Mouse (Mus musculus): ENCODE measurements around the gene Slc16a8. TPM values are rescaled to one million over a fixed set of nuclear protein-coding genes. Genes with fewer than 3 reads are reported as not detected.

Slc16a8 gene
- not detected in 2 replicates for polyA plus RNA-seq (2012; rRNA removed)

DNA sequence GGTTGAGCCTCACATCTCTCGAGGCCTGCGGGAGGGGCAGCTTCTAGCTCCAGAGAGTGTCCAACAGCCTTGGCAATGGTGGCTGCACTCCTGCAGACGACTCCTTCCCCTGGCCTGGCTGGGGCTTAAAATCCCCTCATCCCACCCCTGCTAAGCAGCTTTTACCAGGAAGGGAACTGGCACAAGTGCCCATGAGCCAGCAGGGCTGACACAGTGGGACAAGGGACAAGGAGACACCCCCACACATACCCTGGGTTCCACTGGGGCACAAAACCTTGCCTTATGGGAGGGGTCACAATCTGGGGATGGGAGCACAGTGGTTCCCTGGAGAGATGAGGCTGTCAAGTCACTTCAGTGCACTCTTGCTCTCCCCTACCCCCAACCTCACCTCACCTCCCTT is at the start of gene Slc16a8:
TSS of gene Slc16a8 (minus strand) at position 101 of the 400 bp plus-strand sequence.
- no peaks in the 10 kb centered on the region for H3K36me3 ChIP-seq (ENCODE audit: control insufficient read depth, insufficient read depth, low read length)
- TF ChIP-seq CTCF (IDR thresholded peaks at IDR 0.05; ENCODE audit: control insufficient read depth, insufficient read depth, insufficient replicate concordance, low read depth, low read length) = no peak
- TF ChIP-seq POLR2A (IDR thresholded peaks at IDR 0.05; ENCODE audit: control insufficient read depth, low read depth, low read length) = no peak
- H3K4me3 ChIP-seq (ENCODE audit: control insufficient read depth, low read depth, low read length) = no peak within 1 kb of the TSS
- H3K4me1 ChIP-seq (ENCODE audit: control insufficient read depth, insufficient read depth, low read length) = peaks cover 27% of the 10 kb centered on the region
- H3K27ac ChIP-seq (ENCODE audit: control insufficient read depth, insufficient read depth, low read depth, low read length) = no peak within 1 kb of the TSS
- H3K27me3 ChIP-seq (ENCODE audit: control insufficient read depth, insufficient read depth, low read length) = no peaks in the 10 kb centered on the region

DNA sequence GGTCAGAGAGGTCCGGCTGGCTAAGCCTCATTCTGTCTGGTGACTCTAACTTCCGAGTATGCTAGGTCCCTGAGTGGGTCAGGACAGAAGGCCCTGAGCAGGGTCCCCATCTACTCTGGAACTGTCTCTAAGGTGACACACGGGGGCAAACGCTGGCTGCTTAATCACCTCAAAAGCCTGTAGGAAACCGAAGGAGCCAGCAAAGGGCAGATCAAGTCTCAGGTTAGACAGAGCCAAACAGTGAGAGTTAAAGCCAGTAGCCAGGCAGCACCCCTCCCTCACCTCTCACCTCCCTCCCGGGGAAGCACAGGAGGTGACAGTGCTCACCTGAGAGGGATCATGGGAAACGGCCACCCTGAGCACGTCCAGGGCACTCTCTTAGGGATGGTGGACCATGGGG is 49.2 kb upstream of the Slc16a8 start:
- Histone ChIP-seq H3K4me1 (ENCODE audit: control insufficient read depth, insufficient read depth, low read length) (no peaks in the 10 kb centered on the region), H3K4me3 (ENCODE audit: control insufficient read depth, low read depth, low read length) (no peak overlapping the region), H3K36me3 (ENCODE audit: control insufficient read depth, insufficient read depth, low read length) (no peaks in the 10 kb centered on the region; the same call in 1 of the 2 replicates), H3K27me3 (ENCODE audit: control insufficient read depth, insufficient read depth, low read length) (no peaks in the 10 kb centered on the region), H3K27ac (ENCODE audit: control insufficient read depth, insufficient read depth, low read depth, low read length) (no peak overlapping the region)
- TF ChIP-seq POLR2A (IDR thresholded peaks at IDR 0.05; ENCODE audit: control insufficient read depth, low read depth, low read length) (no peak), CTCF (IDR thresholded peaks at IDR 0.05; ENCODE audit: control insufficient read depth, insufficient read depth, insufficient replicate concordance, low read depth, low read length) (no peak)

DNA sequence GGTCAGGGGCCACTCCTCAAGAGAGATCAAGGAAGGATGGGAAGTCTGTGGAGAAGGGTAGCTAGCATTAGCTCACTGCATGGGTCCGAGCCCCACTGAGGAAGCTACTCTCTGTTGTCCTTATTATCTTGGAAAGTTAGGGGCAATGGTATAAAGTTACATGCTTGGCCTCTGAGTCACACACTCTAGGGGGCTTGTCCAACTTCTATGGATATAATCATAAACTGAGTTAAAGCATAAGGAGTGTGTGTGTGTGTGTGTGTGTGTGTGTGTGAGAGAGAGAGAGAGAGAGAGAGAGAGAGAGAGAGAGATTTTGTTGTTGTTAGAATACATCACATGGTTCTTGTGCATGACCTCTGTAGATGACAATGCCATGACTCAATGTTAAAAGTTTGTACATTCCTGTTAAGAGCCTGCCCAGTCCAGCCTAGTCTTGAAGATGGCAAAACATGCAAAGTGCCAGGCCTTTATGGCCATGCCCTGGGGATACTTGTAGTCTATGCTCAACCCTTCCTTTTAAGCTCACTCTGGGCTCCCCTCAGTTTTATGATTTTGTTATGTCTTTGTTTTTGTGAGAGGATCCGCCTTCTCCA is 45.1 kb upstream of the Slc16a8 start:
- Histone ChIP-seq H3K27ac (ENCODE audit: control insufficient read depth, insufficient read depth, low read depth, low read length) (no peak overlapping the region), H3K4me1 (ENCODE audit: control insufficient read depth, insufficient read depth, low read length) (no peaks in the 10 kb centered on the region), H3K4me3 (ENCODE audit: control insufficient read depth, low read depth, low read length) (no peak overlapping the region), H3K36me3 (ENCODE audit: control insufficient read depth, insufficient read depth, low read length) (no peaks in the 10 kb centered on the region), H3K27me3 (ENCODE audit: control insufficient read depth, insufficient read depth, low read length) (no peaks in the 10 kb centered on the region)
- TF ChIP-seq CTCF (IDR thresholded peaks at IDR 0.05; ENCODE audit: control insufficient read depth, insufficient read depth, insufficient replicate concordance, low read depth, low read length) = no peak
- no peak for TF ChIP-seq POLR2A (IDR thresholded peaks at IDR 0.05; ENCODE audit: control insufficient read depth, low read depth, low read length)

DNA sequence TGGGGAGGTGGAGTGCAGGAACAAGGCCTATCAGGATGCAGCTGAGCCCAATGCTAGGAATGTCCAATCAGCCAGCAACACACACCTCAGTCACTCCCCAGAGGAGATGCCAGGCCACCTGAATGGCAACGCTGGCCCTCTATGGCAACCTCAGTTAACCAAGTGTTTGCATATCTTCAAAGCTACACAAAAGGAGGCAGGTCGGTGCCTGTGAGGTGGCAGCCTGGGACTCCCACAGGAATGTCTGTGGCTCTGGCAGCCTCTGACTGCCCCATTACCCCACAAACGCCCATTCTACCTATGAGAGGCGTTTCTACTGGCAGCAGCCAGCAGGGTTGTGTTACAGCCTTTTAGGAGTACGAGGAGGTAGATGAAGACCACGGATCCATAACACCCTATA is 44.0 kb upstream of the Slc16a8 start:
- H3K27ac ChIP-seq (ENCODE audit: control insufficient read depth, insufficient read depth, low read depth, low read length) = no peak overlapping the region
- TF ChIP-seq CTCF (IDR thresholded peaks at IDR 0.05; ENCODE audit: control insufficient read depth, insufficient read depth, insufficient replicate concordance, low read depth, low read length) (no peak), POLR2A (IDR thresholded peaks at IDR 0.05; ENCODE audit: control insufficient read depth, low read depth, low read length) (no peak)
- no peaks in the 10 kb centered on the region for H3K4me1 ChIP-seq (ENCODE audit: control insufficient read depth, insufficient read depth, low read length)

DNA sequence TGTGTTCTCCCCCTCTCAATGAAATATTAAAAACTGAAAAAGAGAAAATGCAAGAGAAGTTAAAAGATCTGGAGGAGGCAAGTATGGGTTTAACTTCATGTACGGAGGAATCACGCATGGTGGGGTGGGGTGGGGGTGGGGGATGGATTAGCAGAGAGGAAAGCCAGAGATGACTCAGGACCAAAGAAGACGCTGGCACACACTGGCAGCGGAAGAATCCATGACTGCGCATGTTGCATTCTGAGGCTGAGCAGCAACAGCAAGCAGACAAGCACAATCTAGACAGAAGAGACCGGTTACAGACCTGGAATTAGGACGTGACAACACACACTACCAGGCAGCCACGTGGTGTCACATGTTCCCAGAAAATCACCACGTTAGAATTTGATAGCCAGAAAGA is 38.2 kb upstream of the Slc16a8 start:
- Histone ChIP-seq H3K27ac (ENCODE audit: control insufficient read depth, insufficient read depth, low read depth, low read length) (no peak overlapping the region), H3K27me3 (ENCODE audit: control insufficient read depth, insufficient read depth, low read length) (no peaks in the 10 kb centered on the region), H3K36me3 (ENCODE audit: control insufficient read depth, insufficient read depth, low read length) (no peaks in the 10 kb centered on the region; the same call in none of the 2 replicates), H3K4me1 (ENCODE audit: control insufficient read depth, insufficient read depth, low read length) (no peaks in the 10 kb centered on the region), H3K4me3 (ENCODE audit: control insufficient read depth, low read depth, low read length) (no peak overlapping the region)
- TF ChIP-seq POLR2A (IDR thresholded peaks at IDR 0.05; ENCODE audit: control insufficient read depth, low read depth, low read length) (no peak), CTCF (IDR thresholded peaks at IDR 0.05; ENCODE audit: control insufficient read depth, insufficient read depth, insufficient replicate concordance, low read depth, low read length) (no peak)

More for the DNA sequence above, 44.0 kb upstream of the Slc16a8 start:
- H3K27me3 ChIP-seq (ENCODE audit: control insufficient read depth, insufficient read depth, low read length) = no peaks in the 10 kb centered on the region
- no peak overlapping the region for H3K4me3 ChIP-seq (ENCODE audit: control insufficient read depth, low read depth, low read length)
- no peaks in the 10 kb centered on the region for H3K36me3 ChIP-seq (ENCODE audit: control insufficient read depth, insufficient read depth, low read length)

DNA sequence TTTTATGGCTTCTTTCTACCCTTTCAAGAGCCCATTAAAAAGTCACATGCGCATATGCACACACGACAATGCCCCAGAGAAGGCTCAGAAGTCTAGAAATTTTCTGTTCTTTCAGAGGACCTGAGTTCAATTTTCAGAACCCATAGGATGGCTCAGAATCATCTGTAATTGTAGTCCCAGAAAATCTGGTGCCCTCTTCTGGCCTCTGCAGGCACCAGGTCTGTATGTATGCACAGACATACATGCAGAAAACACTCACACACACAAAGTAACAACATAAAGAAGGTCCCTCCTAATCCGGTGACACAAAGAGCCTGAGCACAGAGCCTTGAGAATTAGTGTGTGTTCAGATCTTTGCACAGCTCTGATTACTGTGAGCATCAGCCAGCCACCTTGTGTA is 35.8 kb upstream of the Slc16a8 start:
- no peak for TF ChIP-seq POLR2A (IDR thresholded peaks at IDR 0.05; ENCODE audit: control insufficient read depth, low read depth, low read length)
- no peak for TF ChIP-seq CTCF (IDR thresholded peaks at IDR 0.05; ENCODE audit: control insufficient read depth, insufficient read depth, insufficient replicate concordance, low read depth, low read length)
- H3K4me3 ChIP-seq (ENCODE audit: control insufficient read depth, low read depth, low read length) = no peak overlapping the region
- H3K27ac ChIP-seq (ENCODE audit: control insufficient read depth, insufficient read depth, low read depth, low read length) = no peak overlapping the region
- no peaks in the 10 kb centered on the region for H3K27me3 ChIP-seq (ENCODE audit: control insufficient read depth, insufficient read depth, low read length)
- no peaks in the 10 kb centered on the region for H3K4me1 ChIP-seq (ENCODE audit: control insufficient read depth, insufficient read depth, low read length)
- H3K36me3 ChIP-seq (ENCODE audit: control insufficient read depth, insufficient read depth, low read length) = no peaks in the 10 kb centered on the region; the same call in none of the 2 replicates

DNA sequence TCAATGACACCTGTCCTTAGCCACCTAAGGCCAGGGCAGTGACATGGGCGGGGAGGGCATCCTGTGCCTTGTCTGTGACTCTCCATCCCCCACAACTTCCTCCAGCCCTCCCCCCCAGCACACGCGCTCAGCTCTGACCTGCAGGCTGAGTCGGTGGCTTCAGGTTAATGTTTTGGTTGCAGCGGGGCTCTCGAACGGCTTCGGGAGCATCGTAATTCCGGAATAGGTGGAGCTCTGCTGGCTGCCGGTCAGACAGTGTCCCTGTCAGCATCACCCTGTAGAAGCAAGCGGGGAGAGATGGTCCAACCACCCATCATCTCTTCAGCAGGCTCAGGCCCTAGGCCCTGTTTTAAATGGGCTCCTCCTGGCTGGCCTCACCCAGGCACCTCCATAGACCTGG is 34.9 kb upstream of the Slc16a8 start:
- TF ChIP-seq POLR2A (IDR thresholded peaks at IDR 0.05; ENCODE audit: control insufficient read depth, low read depth, low read length) = no peak
- no peak for TF ChIP-seq CTCF (IDR thresholded peaks at IDR 0.05; ENCODE audit: control insufficient read depth, insufficient read depth, insufficient replicate concordance, low read depth, low read length)
- no peaks in the 10 kb centered on the region for H3K4me1 ChIP-seq (ENCODE audit: control insufficient read depth, insufficient read depth, low read length)
- no peak overlapping the region for H3K27ac ChIP-seq (ENCODE audit: control insufficient read depth, insufficient read depth, low read depth, low read length)
- H3K4me3 ChIP-seq (ENCODE audit: control insufficient read depth, low read depth, low read length) = no peak overlapping the region
- H3K36me3 ChIP-seq (ENCODE audit: control insufficient read depth, insufficient read depth, low read length) = no peaks in the 10 kb centered on the region; the same call in none of the 2 replicates
- no peaks in the 10 kb centered on the region for H3K27me3 ChIP-seq (ENCODE audit: control insufficient read depth, insufficient read depth, low read length)

All from testis, adult 2 months (tissue).